Comparison of ENCODE assay signal across 24 mouse cellular contexts in the genomic region with DNA sequence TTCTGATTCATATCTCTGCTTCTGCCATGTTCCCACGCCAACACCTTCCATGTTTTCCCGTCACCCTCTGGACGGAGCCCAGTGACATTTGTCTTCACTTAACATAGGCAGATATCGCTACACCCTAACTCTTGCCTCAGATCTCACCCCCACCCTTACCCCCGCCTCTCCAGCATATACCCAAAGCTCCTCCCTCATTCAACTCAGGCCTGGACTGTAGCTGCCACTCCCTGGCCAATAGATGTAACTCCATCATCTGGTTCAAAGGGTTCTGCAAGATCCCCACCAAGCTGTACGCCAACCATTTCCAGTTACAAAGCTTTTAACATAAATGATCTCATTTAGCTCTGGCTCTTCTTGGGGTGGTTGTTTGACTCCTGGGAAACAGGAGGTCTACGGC. TPM values are rescaled to one million over a fixed set of nuclear protein-coding genes. Genes with fewer than 3 reads are reported as not detected.
A peak's percentile ranks its signal among the peaks of the same experiment; 100 is the strongest.
DNase-seq lines count a peak whose midpoint lies in the region; ATAC-seq and TF ChIP-seq lines count a peak whose summit lies in the region.
"Had no signal": no experiment of that assay in that cellular context is flagged by ENCODE, and none has a peak within 500 bp of the region (broad histone marks: within the 10 kb centered on the region; RNA-seq: fewer than 3 reads in every experiment).

No protein-coding gene starts in this region.

- H3K4me3 ChIP-seq in heart, embryonic 10.5 days, result no peak overlapping the region
- no peak overlapping the region for H3K4me3 ChIP-seq in intestine, postnatal 0 days (ENCODE audit: low read depth, low read length)
- no peak overlapping the region for H3K4me3 ChIP-seq in intestine, embryonic 16.5 days (ENCODE audit: low read length)
- H3K4me3 ChIP-seq: heart, embryonic 12.5 days; limb, embryonic 15.5 days; liver, embryonic 15.5 days had no signal

- WGBS in heart, embryonic 10.5 days, result 35% methylated on average over 7 of the region's 7 CpGs
- 88% methylated on average over 7 of the region's 7 CpGs for WGBS in intestine, postnatal 0 days
- 86% methylated on average over 7 of the region's 7 CpGs for WGBS in intestine, embryonic 16.5 days

- DNase-seq in heart, embryonic 10.5 days (ENCODE audit: low spot score), result no peak
- no peak for DNase-seq in heart, adult 18-20 months
- peak; percentile 22 for DNase-seq in lung, postnatal 10 days
- no peak for DNase-seq in lung, postnatal 4 days
- no peak for DNase-seq in ovary, postnatal 36 days (ENCODE audit: low spot score)
- DNase-seq: adrenal gland, adult 2 months; cerebellum, adult 11-12 months; cerebellum, postnatal 10 days; kidney, adult 2 months; kidney, postnatal 10 days; left cerebral cortex, postnatal 4 days had no signal

- H3K27me3 ChIP-seq in heart, embryonic 10.5 days (ENCODE audit: insufficient read depth, poor library complexity, severe bottlenecking), result peaks cover 47% of the 10 kb centered on the region
- H3K27me3 ChIP-seq in intestine, postnatal 0 days (replicated peaks; ENCODE audit: control insufficient read depth, insufficient read depth, low read length), result 0 out of 2 replicates have a peak, but pooled peaks cover 4% of the 10 kb centered on the region
- 0 out of 2 replicates have a peak, but pooled peaks cover 5% of the 10 kb centered on the region for H3K27me3 ChIP-seq in intestine, embryonic 16.5 days (replicated peaks; ENCODE audit: control insufficient read depth, insufficient read depth, low read length)

- 0 out of 2 replicates have a peak overlapping the region, but pooled peaks have one; percentile 45 for H3K27ac ChIP-seq in heart, embryonic 10.5 days
- no peak overlapping the region for H3K27ac ChIP-seq in intestine, postnatal 0 days (ENCODE audit: low read depth, low read length)
- H3K27ac ChIP-seq in intestine, embryonic 16.5 days (ENCODE audit: low read length), result no peak overlapping the region
- H3K27ac ChIP-seq: embryonic facial prominence, embryonic 10.5 days; limb, embryonic 15.5 days; liver, embryonic 15.5 days had no signal

- H3K9me3 ChIP-seq in heart, embryonic 10.5 days, result no peaks in the 10 kb centered on the region
- no peaks in the 10 kb centered on the region for H3K9me3 ChIP-seq in intestine, postnatal 0 days (ENCODE audit: control insufficient read depth)
- H3K9me3 ChIP-seq in intestine, embryonic 16.5 days (ENCODE audit: control insufficient read depth, low read length), result no peaks in the 10 kb centered on the region
- H3K9me3 ChIP-seq: embryonic facial prominence, embryonic 10.5 days; G1E; heart, embryonic 12.5 days; limb, embryonic 15.5 days; liver, embryonic 15.5 days had no signal

- peaks cover 91% of the 10 kb centered on the region for H3K4me1 ChIP-seq in heart, embryonic 10.5 days
- H3K4me1 ChIP-seq in intestine, postnatal 0 days (replicated peaks; ENCODE audit: control insufficient read depth, insufficient read depth, low read length), result 0 out of 2 replicates have a peak, but pooled peaks cover 3% of the 10 kb centered on the region
- H3K4me1 ChIP-seq in intestine, embryonic 16.5 days (ENCODE audit: control insufficient read depth, insufficient read depth, low read length), result peaks cover 64% of the 10 kb centered on the region

- peak; percentile 47 for TF ChIP-seq CTCF in intestine, postnatal 0 days (IDR thresholded peaks at IDR 0.05; ENCODE audit: low read depth)

- no peak for ATAC-seq in intestine, postnatal 0 days
- no peak for ATAC-seq in intestine, embryonic 16.5 days

- no peak overlapping the region for H3K9ac ChIP-seq in intestine, postnatal 0 days (ENCODE audit: low read depth, low read length)
- H3K9ac ChIP-seq in intestine, embryonic 16.5 days (ENCODE audit: low read depth, low read length), result no peak overlapping the region
- H3K9ac ChIP-seq: heart, embryonic 12.5 days; limb, embryonic 15.5 days; liver, embryonic 15.5 days had no signal

- no peak overlapping the region for H3K4me2 ChIP-seq in intestine, postnatal 0 days (replicated peaks; ENCODE audit: low read depth)
- H3K4me2 ChIP-seq in intestine, embryonic 16.5 days (ENCODE audit: low read depth, low read length), result no peak overlapping the region
- H3K4me2 ChIP-seq: heart, embryonic 12.5 days; limb, embryonic 15.5 days; liver, embryonic 15.5 days; midbrain, embryonic 11.5 days had no signal

- H3K36me3 ChIP-seq in heart, embryonic 10.5 days, result no peaks in the 10 kb centered on the region
- H3K36me3 ChIP-seq in intestine, postnatal 0 days (ENCODE audit: control insufficient read depth, insufficient read depth), result no peaks in the 10 kb centered on the region
- H3K36me3 ChIP-seq in intestine, embryonic 16.5 days (ENCODE audit: control insufficient read depth, insufficient read depth, low read length), result no peaks in the 10 kb centered on the region
- H3K36me3 ChIP-seq: embryonic facial prominence, embryonic 10.5 days; G1E; heart, embryonic 12.5 days; limb, embryonic 15.5 days; liver, embryonic 15.5 days had no signal

RNA-seq across cellular contexts. Expression of gene Aldh1b1, which starts 32.0 kb away (rescaled TPM):
- polyA plus RNA-seq in heart, embryonic 10.5 days (2016; fragmentation: Nextera tagmentation; extraction: Ambion mirVana), result 46.1 and 80.9 TPM in 2 replicates
- total RNA-seq in heart, adult 18-20 months (2021), result 10 to 100 TPM; 12.6 to 14.6 TPM
- polyA plus RNA-seq in intestine, postnatal 0 days (2015; fragmentation: Nextera tagmentation; extraction: Ambion mirVana), result 350 and 391 TPM in 2 replicates
- polyA plus RNA-seq in intestine, embryonic 16.5 days (2015; fragmentation: Nextera tagmentation; extraction: Ambion mirVana), result 638 and 702 TPM in 2 replicates
- polyA plus RNA-seq: G1E had no signal

RNA-seq across cellular contexts. Expression of gene Igfbpl1, which starts 59.9 kb away (rescaled TPM):
- 7.4 and 15.7 TPM in 2 replicates for polyA plus RNA-seq in heart, embryonic 10.5 days (2016; fragmentation: Nextera tagmentation; extraction: Ambion mirVana)
- under 1 TPM; 0.23 to 0.30 TPM for total RNA-seq in heart, adult 18-20 months (2021)
- 0.16 and 0.18 TPM in 2 replicates for polyA plus RNA-seq in intestine, postnatal 0 days (2015; fragmentation: Nextera tagmentation; extraction: Ambion mirVana)
- 0.24 and 0.34 TPM in 2 replicates for polyA plus RNA-seq in intestine, embryonic 16.5 days (2015; fragmentation: Nextera tagmentation; extraction: Ambion mirVana)
- total RNA-seq: adrenal gland, adult 2 months; gastrocnemius, adult 8-10 months; hematopoietic stem cell, adult 5-6 weeks; megakaryocyte progenitor cell, adult 5-6 weeks; monocyte, adult 5-6 weeks; neutrophil, adult 5-6 weeks had no signal
- polyA plus RNA-seq: adrenal gland, adult 2 months; G1E; kidney, adult 2 months; liver, embryonic 15.5 days had no signal
